Mouse (Mus musculus) E14TG2a.4 (cell line): ENCODE measurements at regions not wholly inside any gene's neighbourhood (a gene's known extent, or its start where the extent isn't known, plus 50 kb on each side); places are given as distances from the start of the nearest gene placed in this dataset.

Experiments used
- CTCF ChIP-seq: conservative IDR thresholded peaks from 2 replicates; pipeline ENCODE4 v1.5.1; 2014; ENCODE audit warnings: low read length
- POU5F1 ChIP-seq: IDR thresholded peaks from 2 replicates; pipeline ENCODE4 v1.6.1; 2014; ENCODE audit warnings: low read length, borderline replicate concordance

DNA sequence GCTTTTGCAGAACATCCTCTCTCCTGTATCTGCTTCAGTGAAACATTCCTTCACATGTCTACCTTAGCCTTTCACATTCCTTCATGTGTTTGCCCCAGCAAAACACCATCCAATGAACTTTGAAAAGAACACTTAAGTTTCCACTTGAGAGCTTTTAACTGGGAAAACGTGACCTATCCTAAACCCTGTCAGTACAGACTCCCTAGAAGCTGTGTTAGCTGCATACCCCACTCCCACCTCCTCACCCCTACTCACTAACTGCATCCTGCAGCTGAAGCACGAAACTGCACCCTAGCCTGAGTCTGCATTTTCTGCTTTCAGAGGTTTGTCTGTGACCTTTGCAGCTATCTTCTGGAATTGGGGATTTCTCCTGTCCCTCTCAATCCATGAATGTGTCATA lies 81.7 kb upstream of the Catspere2 start:
- no peak for TF ChIP-seq CTCF
- TF ChIP-seq POU5F1, result no peak
